In genomic region chr2:13384775-13385541, GRCm38 (mm10) we compare ENCODE assay signal across 8 mouse cellular contexts.
A peak's percentile ranks its signal among the peaks of the same experiment; 100 is the strongest.
DNase-seq lines count a peak whose midpoint lies in the region; ATAC-seq and TF ChIP-seq lines count a peak whose summit lies in the region.

No protein-coding gene starts in this region.

- H3K4me3 ChIP-seq in G1E (ENCODE audit: low read depth, low read length), result peak overlapping the region; percentile 52; the same call in 1 of the 2 replicates
- H3K4me3 ChIP-seq in cortical plate, adult 2 months (ENCODE audit: insufficient read depth, low read length), result no peak overlapping the region
- no peak overlapping the region for H3K4me3 ChIP-seq in heart, embryonic 11.5 days (ENCODE audit: low read depth, low read length)
- no peak overlapping the region for H3K4me3 ChIP-seq in kidney, postnatal 0 days (replicated peaks; ENCODE audit: low read depth, low read length)

- H3K36me3 ChIP-seq in G1E (replicated peaks), result no peaks in the 10 kb centered on the region
- no peaks in the 10 kb centered on the region for H3K36me3 ChIP-seq in heart, embryonic 11.5 days (ENCODE audit: control insufficient read depth, insufficient read depth, low read length)
- H3K36me3 ChIP-seq in kidney, postnatal 0 days (ENCODE audit: insufficient read depth, low read length), result no peaks in the 10 kb centered on the region

- ATAC-seq in G1E (ENCODE audit: extremely low read depth, insufficient number of reproducible peaks, low FRiP score, poor library complexity, severe bottlenecking), result peak; percentile 91
- ATAC-seq in heart, embryonic 11.5 days (replicated peaks; ENCODE audit: insufficient number of reproducible peaks, low FRiP score, low TSS enrichment), result peak; percentile 90
- peak; percentile 36; the same call in 1 of the 2 replicates for ATAC-seq in kidney, postnatal 0 days (replicated peaks; ENCODE audit: low FRiP score, low read depth)

- intact Hi-C loops in left cerebral cortex, postnatal 25 days (cut with DNase I), result no loop called here

- 11% methylated on average over 4 of the region's 4 CpGs for WGBS in heart, embryonic 11.5 days (ENCODE audit: insufficient replicate concordance)
- 31% methylated on average over 4 of the region's 4 CpGs for WGBS in kidney, postnatal 0 days

- no peaks in the 10 kb centered on the region for H3K27me3 ChIP-seq in G1E (ENCODE audit: insufficient read depth, low read length)
- no peaks in the 10 kb centered on the region for H3K27me3 ChIP-seq in heart, embryonic 11.5 days (ENCODE audit: control insufficient read depth, insufficient read depth, low read length)
- no peaks in the 10 kb centered on the region for H3K27me3 ChIP-seq in kidney, postnatal 0 days (ENCODE audit: insufficient read depth, low read length)

- peak overlapping the region; percentile 17 for H3K4me2 ChIP-seq in heart, embryonic 11.5 days
- H3K4me2 ChIP-seq in kidney, postnatal 0 days (ENCODE audit: low read length), result no peak overlapping the region

- H3K9me3 ChIP-seq in G1E (replicated peaks), result no peaks in the 10 kb centered on the region
- no peaks in the 10 kb centered on the region for H3K9me3 ChIP-seq in heart, embryonic 11.5 days (replicated peaks; ENCODE audit: control insufficient read depth, low read length)
- H3K9me3 ChIP-seq in kidney, postnatal 0 days (replicated peaks; ENCODE audit: low read length), result no peaks in the 10 kb centered on the region

- no peak for TF ChIP-seq CTCF in G1E (IDR thresholded peaks at IDR 0.05; ENCODE audit: low read depth, low read length)
- no peak for TF ChIP-seq CTCF in cortical plate, adult 2 months (IDR thresholded peaks at IDR 0.05; ENCODE audit: extremely low read depth, insufficient read depth, low read length)
- TF ChIP-seq CTCF in kidney, postnatal 0 days (IDR thresholded peaks at IDR 0.05; ENCODE audit: low read depth), result no peak

- TF ChIP-seq POLR2A in cortical plate, adult 2 months (IDR thresholded peaks at IDR 0.05; ENCODE audit: extremely low read depth, insufficient read depth, low read length), result no peak

- peak; percentile 29 for DNase-seq in G1E (ENCODE audit: low spot score)
- DNase-seq in kidney, postnatal 0 days (ENCODE audit: low spot score), result peak; percentile 71
- DNase-seq in lung, postnatal 4 days, result peak; percentile 49 to 68
- no peak for DNase-seq in left cerebral cortex, postnatal 25 days (ENCODE audit: low spot score in 2 of 2)
- no peak for DNase-seq in cerebellum, postnatal 25 days
- no peak for DNase-seq in thymus, adult 18-20 months

- H3K9ac ChIP-seq in heart, embryonic 11.5 days (ENCODE audit: low read depth, low read length), result no peak overlapping the region
- no peak overlapping the region for H3K9ac ChIP-seq in kidney, postnatal 0 days (ENCODE audit: low read depth, low read length)

- H3K27ac ChIP-seq in cortical plate, adult 2 months (ENCODE audit: insufficient read depth, low read length), result peak overlapping the region; percentile 8; the same call in 1 of the 2 replicates
- peak overlapping the region; percentile 80 for H3K27ac ChIP-seq in heart, embryonic 11.5 days (ENCODE audit: low read depth, low read length)
- peak overlapping the region; percentile 79 for H3K27ac ChIP-seq in kidney, postnatal 0 days

- peaks cover 58% of the 10 kb centered on the region for H3K4me1 ChIP-seq in G1E (ENCODE audit: insufficient read depth, low read depth, low read length)
- H3K4me1 ChIP-seq in cortical plate, adult 2 months (ENCODE audit: control insufficient read depth, insufficient read depth, low read length), result no peaks in the 10 kb centered on the region; the same call in 1 of the 2 replicates
- H3K4me1 ChIP-seq in heart, embryonic 11.5 days (ENCODE audit: control insufficient read depth, insufficient read depth, low read length), result peaks cover 22% of the 10 kb centered on the region
- peaks cover 12% of the 10 kb centered on the region for H3K4me1 ChIP-seq in kidney, postnatal 0 days (replicated peaks; ENCODE audit: insufficient read depth, low read length)

Comparison
In these comparisons a context has a peak if more than half of its experiments do, and no peak if none do; other contexts are left out.
1. ATAC-seq: peak in every context shown above with its lines; median percentile 91 in G1E; 90 in heart, embryonic 11.5 days; 36 in kidney, postnatal 0 days.
2. DNase-seq: peak in G1E (single experiment), kidney, postnatal 0 days (single experiment) and lung, postnatal 4 days (2 of 2); none in left cerebral cortex, postnatal 25 days (0 of 2), cerebellum, postnatal 25 days (0 of 2) and thymus, adult 18-20 months (0 of 2).
3. H3K27ac ChIP-seq: peak in every context shown above with its lines; median percentile 80 in heart, embryonic 11.5 days; 79 in kidney, postnatal 0 days; 8 in cortical plate, adult 2 months.